Mouse (Mus musculus) intestine, embryonic 15.5 days (tissue): ENCODE results near the gene Ilf2. TPM values are rescaled to one million over a fixed set of nuclear protein-coding genes. Genes with fewer than 3 reads are reported as not detected.

Experiments
- ATAC-seq: fragments of 200-750 bp; cut with Nextera tagmentation; 2 replicates; pipeline ENCODE4 v1.8.0; 2017; ENCODE audit warnings: moderate TSS enrichment, moderate library complexity
- H3K27ac ChIP-seq: fragments of 300-500 bp; sonication (generic); 2 replicates; pipeline ENCODE4 v1.5.1; 2015; ENCODE audit warnings: mild to moderate bottlenecking, inconsistent platforms
- H3K27me3 ChIP-seq: fragments of 300-500 bp; sonication (generic); replicated peaks from 2 replicates; pipeline ENCODE4 v1.6.1; 2015; ENCODE audit warnings: inconsistent platforms
- H3K36me3 ChIP-seq: fragments of 300-500 bp; sonication (generic); 2 replicates; pipeline ENCODE4 v1.6.1; 2015; ENCODE audit warnings: inconsistent platforms
- H3K4me1 ChIP-seq: fragments of 300-500 bp; sonication (generic); replicated peaks from 2 replicates; pipeline ENCODE4 v1.6.1; 2015; ENCODE audit warnings: inconsistent platforms
- H3K4me2 ChIP-seq: fragments of 300-500 bp; sonication (generic); replicated peaks from 2 replicates; pipeline ENCODE4 v1.6.1; 2015; ENCODE audit warnings: mild to moderate bottlenecking, inconsistent platforms
- H3K4me3 ChIP-seq: fragments of 300-500 bp; sonication (generic); replicated peaks from 2 replicates; pipeline ENCODE4 v1.5.1; 2015; ENCODE audit warnings: inconsistent platforms
- H3K9ac ChIP-seq: fragments of 300-500 bp; sonication (generic); 2 replicates; pipeline ENCODE4 v1.6.1; 2015; ENCODE audit warnings: inconsistent platforms
- H3K9me3 ChIP-seq: fragments of 300-500 bp; sonication (generic); 2 replicates; pipeline ENCODE4 v1.6.1; 2016; ENCODE audit warnings: inconsistent platforms
- WGBS: fragments of 180-500 bp; shearing (Covaris S2); methylation state at CpG from one replicate; pipeline ENCODE4 v1.1.7; 2015; 5-methylcytosine and 5-hydroxymethylcytosine counted together
- polyA plus RNA-seq: library from polyadenylated mRNA; unstranded; fragments of >200 nt; fragmentation: Nextera tagmentation; extraction: Ambion mirVana; gene quantifications from 2 replicates; pipeline ENCODE4 v1.2.1, GENCODE M21; 2015

Gene Ilf2
- polyA plus RNA-seq, 1 experiment from 2014 or later: 157 TPM

DNA sequence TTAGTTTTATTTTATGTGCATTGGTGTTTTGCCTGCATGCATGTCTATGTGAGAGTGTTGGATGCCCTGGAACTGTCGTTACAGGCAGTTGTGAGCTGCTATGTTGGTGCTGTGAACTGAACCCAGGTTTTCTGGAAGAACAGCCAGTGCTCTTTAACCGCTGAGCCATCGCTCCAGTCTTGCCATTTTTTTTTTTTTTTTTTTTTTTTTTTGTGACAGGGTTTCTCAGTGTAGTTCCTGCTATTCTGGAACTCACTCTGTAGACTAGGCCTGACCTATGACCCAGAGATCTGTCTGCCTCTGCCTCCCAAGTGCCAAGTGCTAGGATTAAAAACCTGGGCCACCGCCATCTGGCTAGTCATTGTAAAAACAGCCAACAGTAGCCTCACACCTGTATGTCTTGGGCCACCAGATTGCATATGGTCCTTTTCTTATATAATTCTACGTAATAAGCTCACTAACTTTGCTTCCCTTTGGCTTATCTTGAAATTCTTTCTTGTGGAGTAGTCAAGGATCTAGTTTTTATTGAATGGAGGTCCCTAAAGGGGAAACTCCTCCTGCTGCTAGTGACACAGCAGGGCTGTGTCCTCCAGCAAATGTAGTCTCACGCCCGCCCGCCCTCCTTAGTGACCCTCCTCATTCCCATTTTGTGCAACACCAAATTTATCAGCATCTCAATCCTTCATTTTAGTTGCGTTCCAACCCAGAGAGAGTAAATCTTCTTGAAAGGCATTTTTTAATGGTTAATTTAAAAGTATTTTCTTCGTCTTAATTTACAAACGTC is 30.3 kb upstream of the Ilf2 start:
- H3K4me1 ChIP-seq: peaks cover 15% of the 10 kb centered on the region
- ATAC-seq: no peak
- peak overlapping the region; percentile 93 for H3K27ac ChIP-seq
- H3K36me3 ChIP-seq: no peaks in the 10 kb centered on the region
- H3K4me3 ChIP-seq: no peak overlapping the region
- peak overlapping the region; percentile 55 for H3K4me2 ChIP-seq
- no peaks in the 10 kb centered on the region for H3K27me3 ChIP-seq
- no peaks in the 10 kb centered on the region for H3K9me3 ChIP-seq
- 61% methylated on average over 11 of the region's 11 CpGs for WGBS
- H3K9ac ChIP-seq: no peak overlapping the region

- Histone ChIP-seq H3K9me3 (no peaks in the 10 kb centered on the region), H3K36me3 (no peaks in the 10 kb centered on the region), H3K9ac (peak overlapping the region; percentile 14; the same call in 1 of the 2 replicates), H3K4me2 (peak overlapping the region; percentile 55), H3K27ac (peak overlapping the region; percentile 93), H3K4me1 (peaks cover 23% of the 10 kb centered on the region), H3K27me3 (no peaks in the 10 kb centered on the region), H3K4me3 (peak overlapping the region; percentile 22)
- WGBS: under 1% methylated on average over 17 of the region's 17 CpGs
- peak; percentile 95 for ATAC-seq
These were observed 29.4 kb upstream of the Ilf2 start for GRCm38 (mm10) chr3:90446389-90447122.

DNA sequence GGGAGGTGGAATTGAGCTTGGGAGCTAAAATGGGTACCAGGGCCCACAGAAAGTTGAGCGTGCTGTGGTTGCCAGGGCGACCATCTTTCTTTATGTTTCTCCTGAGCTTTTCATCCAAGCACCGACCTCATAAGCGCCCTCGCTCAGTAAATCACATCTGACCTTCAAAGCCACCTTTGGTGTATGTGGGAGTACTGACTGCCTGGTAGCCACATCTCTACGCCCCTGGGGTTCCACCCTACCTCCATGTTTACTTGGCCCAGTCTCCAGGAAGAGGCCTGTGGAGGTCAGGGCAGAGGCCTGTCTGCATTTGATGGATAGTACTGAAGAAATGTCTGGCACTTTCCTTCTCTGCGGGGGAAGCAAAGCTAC is 28.8 kb upstream of the Ilf2 start:
- Histone ChIP-seq H3K4me2 (peak overlapping the region; percentile 55), H3K4me1 (peaks cover 23% of the 10 kb centered on the region), H3K9ac (peak overlapping the region; percentile 14; the same call in 1 of the 2 replicates), H3K4me3 (peak overlapping the region; percentile 22; the same call in 1 of the 2 replicates), H3K27ac (peak overlapping the region; percentile 93), H3K27me3 (no peaks in the 10 kb centered on the region), H3K36me3 (no peaks in the 10 kb centered on the region), H3K9me3 (no peaks in the 10 kb centered on the region)
- peak; percentile 20; the same call in 1 of the 2 replicates for ATAC-seq
- WGBS: 37% methylated on average over 7 of the region's 7 CpGs

- no peaks in the 10 kb centered on the region for H3K36me3 ChIP-seq
- no peaks in the 10 kb centered on the region for H3K9me3 ChIP-seq
- no peak overlapping the region for H3K4me3 ChIP-seq
- no peak overlapping the region for H3K4me2 ChIP-seq
- H3K27me3 ChIP-seq: no peaks in the 10 kb centered on the region
- H3K27ac ChIP-seq: no peak overlapping the region
- H3K9ac ChIP-seq: no peak overlapping the region
- ATAC-seq: no peak
- H3K4me1 ChIP-seq: peaks cover 23% of the 10 kb centered on the region
- WGBS: 59% methylated on average over 6 of the region's 6 CpGs
These were observed 27.3 kb upstream of the Ilf2 start for GRCm38 (mm10) chr3:90448626-90449025.

GRCm38 (mm10) chr3:90450874-90451273 is 25.1 kb upstream of the Ilf2 start:
- 0 out of 2 replicates have a peak overlapping the region, but pooled peaks have one; percentile 4 for H3K4me3 ChIP-seq
- no peaks in the 10 kb centered on the region for H3K27me3 ChIP-seq
- no peaks in the 10 kb centered on the region for H3K9me3 ChIP-seq
- no peak overlapping the region for H3K9ac ChIP-seq
- no peak for ATAC-seq
- H3K27ac ChIP-seq: no peak overlapping the region
- peaks cover 19% of the 10 kb centered on the region for H3K4me1 ChIP-seq
- H3K36me3 ChIP-seq: no peaks in the 10 kb centered on the region
- H3K4me2 ChIP-seq: peak overlapping the region; percentile 41
- whole genome bisulfite sequencing: 29% methylated on average over 12 of the region's 12 CpGs

DNA sequence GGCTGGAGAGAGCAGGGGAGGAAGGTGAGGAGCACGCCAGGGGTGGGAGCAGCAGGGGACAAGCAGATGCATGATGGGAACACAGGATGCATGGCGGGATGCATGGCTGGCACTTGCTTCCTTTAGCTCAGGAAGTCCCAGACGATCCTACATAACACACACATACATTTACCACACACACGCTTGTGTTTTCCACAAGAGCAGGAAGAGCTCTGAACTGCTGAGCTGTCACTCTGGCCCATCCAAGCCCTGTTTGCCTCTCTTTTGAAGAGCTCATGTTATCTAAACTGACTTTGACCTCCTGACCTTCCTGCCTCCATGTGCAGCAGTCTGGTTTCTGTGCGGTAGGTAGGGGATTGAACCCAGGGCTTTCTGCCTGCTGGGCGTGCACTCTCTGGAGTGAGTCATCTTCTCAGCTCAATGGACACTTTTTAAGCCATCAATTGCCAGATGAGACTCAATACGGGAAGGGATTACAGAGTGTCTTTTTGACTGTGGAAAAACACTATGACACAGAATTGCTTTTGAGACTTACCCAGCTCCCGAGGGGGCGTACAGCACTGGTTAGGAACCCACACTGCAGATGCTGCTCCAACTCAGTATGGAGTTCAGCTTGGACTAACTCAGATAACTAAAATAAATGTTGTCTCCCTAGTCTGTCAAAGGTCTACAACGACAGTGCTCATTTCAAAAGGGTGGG is 24.4 kb upstream of the Ilf2 start:
- H3K9ac ChIP-seq: no peak overlapping the region
- 0 out of 2 replicates have a peak overlapping the region, but pooled peaks have one; percentile 4 for H3K4me3 ChIP-seq
- WGBS: 41% methylated on average over 10 of the region's 10 CpGs
- peak overlapping the region; percentile 41 for H3K4me2 ChIP-seq
- H3K4me1 ChIP-seq: peaks cover 15% of the 10 kb centered on the region
- no peak overlapping the region for H3K27ac ChIP-seq
- no peak for ATAC-seq
- H3K9me3 ChIP-seq: no peaks in the 10 kb centered on the region
- no peaks in the 10 kb centered on the region for H3K27me3 ChIP-seq
- H3K36me3 ChIP-seq: no peaks in the 10 kb centered on the region

DNA sequence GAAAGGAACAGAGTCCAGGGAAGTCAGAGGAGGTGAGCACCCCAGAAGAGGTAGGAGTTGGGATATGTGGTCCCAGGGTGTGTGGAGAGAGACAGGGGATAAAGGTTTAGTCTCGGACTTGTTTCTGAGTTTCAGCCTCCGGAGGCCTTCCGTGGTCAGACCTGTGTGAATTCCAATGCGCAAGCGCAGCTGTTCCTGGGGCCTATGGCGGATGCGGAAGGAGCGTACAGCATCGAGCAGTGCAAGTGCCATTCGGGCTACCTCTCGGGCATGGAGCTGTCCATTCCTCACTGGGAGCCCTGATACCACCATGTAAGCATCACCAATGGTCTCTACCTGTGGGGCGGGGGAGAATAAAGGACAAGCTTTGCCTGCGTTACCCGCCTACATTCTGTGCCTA is 21.0 kb upstream of the Ilf2 start:
- no peaks in the 10 kb centered on the region for H3K36me3 ChIP-seq
- H3K9ac ChIP-seq: no peak overlapping the region
- no peak overlapping the region for H3K4me3 ChIP-seq
- H3K27me3 ChIP-seq: no peaks in the 10 kb centered on the region
- no peaks in the 10 kb centered on the region for H3K9me3 ChIP-seq
- 87% methylated on average over 14 of the region's 14 CpGs for WGBS
- ATAC-seq: no peak
- no peak overlapping the region for H3K4me2 ChIP-seq
- H3K4me1 ChIP-seq: peaks cover 8% of the 10 kb centered on the region; the same call in 1 of the 2 replicates
- no peak overlapping the region for H3K27ac ChIP-seq

GRCm38 (mm10) chr3:90459727-90460126 is 16.2 kb upstream of the Ilf2 start:
- Histone ChIP-seq H3K27me3 (peaks cover 16% of the 10 kb centered on the region), H3K9ac (no peak overlapping the region), H3K4me1 (peaks cover 2% of the 10 kb centered on the region; the same call in 1 of the 2 replicates), H3K9me3 (no peaks in the 10 kb centered on the region), H3K4me3 (no peak overlapping the region), H3K36me3 (no peaks in the 10 kb centered on the region), H3K27ac (no peak overlapping the region), H3K4me2 (no peak overlapping the region)
- no peak for ATAC-seq
- WGBS: 80% methylated on average over 9 of the region's 9 CpGs

DNA sequence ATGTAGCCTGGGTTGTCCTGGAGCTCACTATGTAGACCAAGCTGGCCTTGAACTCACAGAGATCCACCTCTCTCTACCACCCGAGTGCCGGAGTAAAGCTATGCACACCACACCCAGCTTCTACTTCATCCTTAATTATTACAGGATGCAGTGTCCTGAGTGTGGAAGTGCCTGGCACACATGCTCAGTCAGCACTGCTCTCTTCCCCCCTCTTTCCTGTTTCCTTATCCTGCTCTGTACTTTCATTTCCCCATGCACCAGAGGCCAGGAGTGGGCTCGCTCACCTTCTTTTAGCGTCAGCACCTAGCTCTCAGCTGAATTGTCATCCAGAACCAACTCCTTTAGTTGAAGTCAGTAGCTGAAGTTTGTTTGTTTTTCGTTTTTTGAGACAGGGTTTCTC is 15.6 kb upstream of the Ilf2 start:
- Histone ChIP-seq H3K36me3 (no peaks in the 10 kb centered on the region), H3K27ac (no peak overlapping the region), H3K4me2 (no peak overlapping the region), H3K4me1 (peaks cover 8% of the 10 kb centered on the region; the same call in 1 of the 2 replicates), H3K4me3 (no peak overlapping the region), H3K9me3 (no peaks in the 10 kb centered on the region), H3K27me3 (peaks cover 22% of the 10 kb centered on the region), H3K9ac (no peak overlapping the region)
- no peak for ATAC-seq
- 73% methylated on average over 5 of the region's 5 CpGs for WGBS

- no peak for ATAC-seq
- Histone ChIP-seq H3K4me3 (no peak overlapping the region), H3K9me3 (no peaks in the 10 kb centered on the region), H3K36me3 (no peaks in the 10 kb centered on the region), H3K27ac (no peak overlapping the region), H3K9ac (no peak overlapping the region), H3K4me2 (no peak overlapping the region), H3K27me3 (peaks cover 30% of the 10 kb centered on the region), H3K4me1 (peaks cover 17% of the 10 kb centered on the region)
- 82% methylated on average over 3 of the region's 3 CpGs for WGBS
These were observed 14.0 kb upstream of the Ilf2 start for GRCm38 (mm10) chr3:90461935-90462334.

- no peak for ATAC-seq
- no peaks in the 10 kb centered on the region for H3K9me3 ChIP-seq
- no peak overlapping the region for H3K9ac ChIP-seq
- H3K27me3 ChIP-seq: peaks cover 30% of the 10 kb centered on the region
- WGBS: 29% methylated on average over 7 of the region's 7 CpGs
- no peak overlapping the region for H3K27ac ChIP-seq
- H3K4me1 ChIP-seq: peaks cover 17% of the 10 kb centered on the region
- no peak overlapping the region for H3K4me3 ChIP-seq
- H3K36me3 ChIP-seq: no peaks in the 10 kb centered on the region
- H3K4me2 ChIP-seq: no peak overlapping the region
These were observed 13.3 kb upstream of the Ilf2 start for GRCm38 (mm10) chr3:90462579-90462978.

DNA sequence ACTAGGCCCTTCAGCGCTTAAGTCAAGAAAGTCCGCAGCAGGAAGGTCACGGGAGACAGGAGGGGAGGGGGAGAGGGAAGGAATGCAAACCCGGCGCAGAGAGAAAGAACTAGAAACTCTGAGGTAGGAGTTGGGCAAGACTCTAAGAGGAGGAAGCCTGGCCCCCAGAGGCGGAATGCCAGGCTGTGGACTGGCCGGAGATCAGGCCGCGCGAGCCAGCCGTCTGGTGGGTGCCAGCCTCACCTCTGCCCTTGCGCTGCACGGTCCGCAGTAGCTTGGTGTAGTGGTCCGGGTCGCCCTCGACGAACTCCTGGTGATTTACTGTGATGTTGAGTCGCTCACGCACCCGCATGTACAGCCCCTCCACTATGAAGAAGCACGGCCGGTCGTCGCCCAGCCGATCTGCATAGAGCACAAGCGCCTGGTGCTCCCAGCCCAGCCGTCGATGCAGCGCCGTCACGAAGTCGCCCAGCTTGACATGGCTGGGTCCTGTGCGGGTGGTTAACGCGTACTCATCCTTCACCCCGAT is 11.3 kb upstream of the Ilf2 start:
- 0 out of 2 replicates have a peak, but pooled peaks have one; percentile 6 for ATAC-seq
- Histone ChIP-seq H3K4me1 (peaks cover 17% of the 10 kb centered on the region), H3K9ac (peak overlapping the region; percentile 48; the same call in 1 of the 2 replicates), H3K9me3 (no peaks in the 10 kb centered on the region), H3K36me3 (no peaks in the 10 kb centered on the region), H3K27ac (no peak overlapping the region), H3K27me3 (peaks cover 30% of the 10 kb centered on the region), H3K4me2 (peak overlapping the region; percentile 95), H3K4me3 (peak overlapping the region; percentile 52)
- WGBS: 23% methylated on average over 37 of the region's 37 CpGs
